Mouse (Mus musculus) hindbrain, embryonic 10.5 days (tissue): ENCODE results near the gene Gm12184. TPM values are rescaled to one million over a fixed set of nuclear protein-coding genes. Genes with fewer than 3 reads are reported as not detected.
A peak's percentile ranks its signal among the peaks of the same experiment; 100 is the strongest.

Source experiments
- DNase-seq: peaks from one replicate; pipeline ENCODE4 v3.0.0-alpha.2; 2017; ENCODE audit warnings: low spot score
- H3K27ac ChIP-seq: fragments of 300-500 bp; sonication (generic); 2 replicates; pipeline ENCODE4 v1.5.1; 2016; ENCODE audit warnings: mild to moderate bottlenecking, moderate library complexity
- H3K27me3 ChIP-seq: fragments of 300-500 bp; sonication (generic); 2 replicates; pipeline ENCODE4 v1.6.1; 2016; ENCODE audit warnings: mild to moderate bottlenecking; ENCODE audit not compliant: poor library complexity, insufficient read depth, severe bottlenecking
- H3K36me3 ChIP-seq: fragments of 300-500 bp; sonication (generic); 2 replicates; pipeline ENCODE4 v1.6.1; 2016; ENCODE audit warnings: mild to moderate bottlenecking, moderate library complexity
- H3K4me1 ChIP-seq: fragments of 300-500 bp; sonication (generic); replicated peaks from 2 replicates; pipeline ENCODE4 v1.6.1; 2016; ENCODE audit warnings: mild to moderate bottlenecking
- H3K4me3 ChIP-seq: fragments of 300-500 bp; sonication (generic); 2 replicates; pipeline ENCODE4 v1.5.1; 2016; ENCODE audit warnings: mild to moderate bottlenecking, moderate library complexity
- H3K9me3 ChIP-seq: fragments of 300-500 bp; sonication (generic); 2 replicates; pipeline ENCODE4 v1.6.1; 2016; ENCODE audit warnings: mild to moderate bottlenecking, moderate library complexity
- WGBS: fragments of 180-500 bp; shearing (Covaris S2); methylation state at CpG from one replicate; pipeline ENCODE4 v1.1.7; 2016; 5-methylcytosine and 5-hydroxymethylcytosine counted together
- polyA plus RNA-seq: library from polyadenylated mRNA; unstranded; fragments of >200 nt; fragmentation: Nextera tagmentation; extraction: Ambion mirVana; gene quantifications from 2 replicates; pipeline ENCODE4 v1.2.1, GENCODE M21; 2016

The Gm12184 gene
- polyA plus RNA-seq, 1 experiment from 2014 or later: 3.5 TPM

DNA sequence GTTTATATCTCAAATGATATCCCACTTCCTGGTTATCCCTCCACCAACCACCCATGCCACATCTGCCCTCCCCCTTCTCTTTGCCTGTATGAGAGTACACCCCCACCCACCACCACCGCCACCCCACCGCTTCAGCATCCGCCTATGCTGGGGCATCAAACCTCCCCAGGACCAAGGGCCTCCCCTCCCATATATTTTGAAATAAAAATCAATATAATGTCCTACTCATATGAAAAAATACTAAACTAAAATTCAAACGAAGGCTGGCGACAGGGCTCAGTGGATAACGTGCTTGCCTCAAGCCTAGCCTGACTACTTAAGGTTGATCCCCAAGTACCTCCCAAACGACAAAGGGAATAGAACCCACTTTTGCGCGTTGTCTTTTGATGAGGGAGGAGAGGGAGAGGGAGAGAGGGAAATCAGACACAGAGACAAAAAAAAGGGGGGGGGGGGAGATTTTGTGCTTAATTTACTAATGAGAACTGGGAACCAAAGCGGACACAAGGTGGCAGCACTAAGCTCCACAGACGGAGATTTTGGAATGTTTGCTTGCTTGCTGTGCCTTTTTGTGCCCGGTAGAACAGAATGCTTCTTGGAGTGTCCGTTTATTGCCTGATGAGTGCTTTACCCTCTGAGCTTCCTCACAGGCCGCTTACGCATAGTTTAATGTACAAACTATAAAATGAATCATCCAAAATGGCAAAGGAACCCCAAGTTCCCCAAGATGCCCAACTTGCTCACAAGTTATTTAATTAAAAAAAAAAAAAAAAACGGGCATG, 38.0 kb downstream of the Gm12184 start:
- H3K27ac ChIP-seq: peak overlapping the region; percentile 72
- H3K9me3 ChIP-seq: peaks cover 3% of the 10 kb centered on the region; the same call in 1 of the 2 replicates

DNA sequence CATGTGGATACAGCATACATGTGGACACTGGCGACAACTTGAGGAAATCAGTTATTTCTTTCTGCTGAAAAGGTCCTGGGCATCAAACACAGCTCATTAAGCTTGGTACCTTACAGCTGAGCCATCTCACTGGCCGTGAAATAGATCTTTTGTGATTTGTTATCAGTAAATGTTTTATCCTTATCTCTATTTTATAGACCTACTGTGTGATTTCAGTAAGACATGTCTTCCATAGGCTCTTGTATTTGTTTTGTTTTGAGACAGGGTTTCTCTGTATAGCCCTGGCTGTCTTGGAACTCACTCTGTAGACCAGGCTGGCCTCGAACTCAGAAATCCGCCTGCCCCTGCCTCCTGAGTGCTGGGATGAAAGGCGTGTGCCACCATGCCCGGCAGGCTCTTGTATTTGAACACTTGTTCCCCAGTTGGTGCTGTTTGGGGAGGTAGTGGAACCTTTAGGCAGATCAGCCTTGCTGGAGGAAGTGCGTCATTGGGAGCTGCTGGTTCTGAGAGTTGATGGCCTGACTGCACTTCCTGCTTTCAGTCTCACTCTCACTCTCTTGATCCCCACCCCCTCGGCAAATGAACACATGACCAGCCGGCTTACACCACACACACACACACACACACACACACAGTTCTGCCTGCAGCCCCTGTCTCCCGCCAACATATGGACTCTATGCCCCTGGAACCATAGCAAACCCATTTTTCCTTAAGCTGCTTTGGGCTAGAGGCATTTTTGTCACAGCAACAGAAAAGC, 38.8 kb downstream of the Gm12184 start:
- peak overlapping the region; percentile 51 for H3K4me3 ChIP-seq
- peak overlapping the region; percentile 35; the same call in 1 of the 2 replicates for H3K27ac ChIP-seq
- 56% methylated on average over 10 of the region's 10 CpGs for WGBS
- no peaks in the 10 kb centered on the region; the same call in 1 of the 2 replicates for H3K27me3 ChIP-seq
- H3K36me3 ChIP-seq: no peaks in the 10 kb centered on the region
- DNase-seq: peak; percentile 44
- H3K4me1 ChIP-seq: peaks cover 10% of the 10 kb centered on the region
- H3K9me3 ChIP-seq: peaks cover 3% of the 10 kb centered on the region; the same call in 1 of the 2 replicates

More for the DNA sequence above, 38.0 kb downstream of the Gm12184 start:
- peaks cover 10% of the 10 kb centered on the region for H3K4me1 ChIP-seq
- H3K4me3 ChIP-seq: peak overlapping the region; percentile 51
- 8% methylated on average over 16 of the region's 16 CpGs for WGBS
- H3K27me3 ChIP-seq: no peaks in the 10 kb centered on the region; the same call in 1 of the 2 replicates
- no peaks in the 10 kb centered on the region for H3K36me3 ChIP-seq
- peak; percentile 75 for DNase-seq

DNA sequence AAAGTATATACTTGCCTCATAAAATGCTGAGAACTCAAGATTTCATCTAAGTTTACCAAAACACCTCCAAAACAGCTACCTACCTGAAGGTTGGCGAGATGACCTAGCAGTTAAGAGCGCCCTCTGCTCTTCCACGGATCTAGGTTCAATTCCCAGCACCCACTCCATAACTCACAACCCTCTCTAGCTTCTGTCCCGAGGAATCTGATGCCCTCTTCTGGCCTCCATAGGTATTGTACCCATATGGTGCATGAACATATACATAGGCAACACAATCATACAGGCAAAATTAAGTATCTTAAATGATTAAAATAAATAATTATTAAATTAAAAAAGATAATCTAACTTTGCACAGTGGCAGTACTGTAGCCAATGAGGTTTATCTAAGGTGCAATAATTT, 44.2 kb downstream of the Gm12184 start:
- H3K27me3 ChIP-seq: no peaks in the 10 kb centered on the region
- WGBS: 89% methylated on average over 4 of the region's 4 CpGs
- H3K36me3 ChIP-seq: no peaks in the 10 kb centered on the region
- H3K4me3 ChIP-seq: no peak overlapping the region
- no peaks in the 10 kb centered on the region for H3K4me1 ChIP-seq
- no peak overlapping the region for H3K27ac ChIP-seq
- H3K9me3 ChIP-seq: peaks cover 3% of the 10 kb centered on the region; the same call in 1 of the 2 replicates
- no peak for DNase-seq

DNA sequence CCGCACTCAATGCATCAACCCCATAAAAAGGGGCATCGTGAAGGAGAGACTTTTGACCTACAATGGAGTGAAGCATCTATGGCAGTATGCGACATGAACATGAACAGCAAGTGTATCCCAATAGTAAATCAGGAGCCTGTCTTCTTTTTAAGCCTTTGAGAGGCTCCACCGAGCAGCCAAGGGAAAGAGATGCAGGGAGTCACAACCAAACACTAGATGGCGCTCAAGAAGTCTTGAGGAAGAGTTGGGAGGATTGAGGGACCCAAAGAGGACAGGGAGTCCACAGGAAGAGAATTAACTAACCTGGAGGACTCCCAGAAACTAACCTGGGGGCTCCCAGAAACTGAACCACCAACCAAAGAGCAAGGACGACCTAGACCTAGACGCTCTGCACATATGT, 47.0 kb downstream of the Gm12184 start:
- Histone ChIP-seq H3K36me3 (no peaks in the 10 kb centered on the region), H3K27ac (no peak overlapping the region), H3K4me3 (no peak overlapping the region), H3K9me3 (no peaks in the 10 kb centered on the region), H3K27me3 (no peaks in the 10 kb centered on the region), H3K4me1 (no peaks in the 10 kb centered on the region)
- 32% methylated on average over 7 of the region's 7 CpGs for WGBS
- no peak for DNase-seq

DNA sequence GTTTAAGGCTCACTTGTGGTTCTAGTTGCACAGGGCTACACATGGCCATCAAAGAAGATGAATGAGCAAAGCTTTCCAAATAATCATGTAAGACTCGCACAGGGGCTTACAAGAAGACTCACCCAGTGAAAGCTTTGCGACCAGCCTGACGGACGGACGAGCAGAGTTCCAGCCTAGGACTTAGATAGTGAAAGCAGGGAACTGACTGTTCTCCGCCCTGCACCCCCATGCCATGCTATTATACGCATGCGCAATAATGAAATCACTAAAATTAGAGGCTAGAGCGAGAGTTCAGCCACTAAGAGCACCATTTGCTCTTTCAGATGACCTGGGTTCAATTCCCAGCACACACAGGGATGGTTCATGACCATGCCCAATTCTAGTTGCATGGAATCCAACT, 49.2 kb downstream of the Gm12184 start:
- Histone ChIP-seq H3K4me1 (no peaks in the 10 kb centered on the region), H3K27me3 (no peaks in the 10 kb centered on the region), H3K27ac (no peak overlapping the region), H3K4me3 (no peak overlapping the region), H3K9me3 (no peaks in the 10 kb centered on the region), H3K36me3 (no peaks in the 10 kb centered on the region)
- WGBS: 91% methylated on average over 9 of the region's 9 CpGs
- DNase-seq: no peak

DNA sequence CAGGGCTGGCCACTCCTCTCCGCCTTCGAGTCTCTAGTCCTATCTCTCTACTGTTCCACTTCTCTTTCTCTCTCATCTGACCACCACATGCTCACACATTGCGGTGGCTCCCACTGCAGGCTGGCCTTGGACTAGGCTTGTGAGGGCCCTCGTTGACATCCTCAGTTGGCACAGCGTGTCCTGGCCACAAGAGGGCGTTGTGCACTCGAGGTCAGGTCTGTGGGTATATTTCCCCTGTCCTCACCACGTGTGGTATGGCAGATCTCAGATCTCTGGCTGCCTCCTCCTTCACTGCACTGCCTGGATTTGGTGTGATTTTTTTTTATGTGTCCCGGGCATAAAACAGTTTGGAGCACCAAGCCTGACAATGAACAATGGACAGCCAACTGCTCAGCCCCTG, 49.8 kb downstream of the Gm12184 start:
- Histone ChIP-seq H3K4me1 (no peaks in the 10 kb centered on the region), H3K27me3 (no peaks in the 10 kb centered on the region), H3K9me3 (no peaks in the 10 kb centered on the region), H3K4me3 (no peak overlapping the region), H3K36me3 (no peaks in the 10 kb centered on the region), H3K27ac (no peak overlapping the region)
- DNase-seq: no peak
- WGBS: 47% methylated on average over 9 of the region's 9 CpGs

DNA sequence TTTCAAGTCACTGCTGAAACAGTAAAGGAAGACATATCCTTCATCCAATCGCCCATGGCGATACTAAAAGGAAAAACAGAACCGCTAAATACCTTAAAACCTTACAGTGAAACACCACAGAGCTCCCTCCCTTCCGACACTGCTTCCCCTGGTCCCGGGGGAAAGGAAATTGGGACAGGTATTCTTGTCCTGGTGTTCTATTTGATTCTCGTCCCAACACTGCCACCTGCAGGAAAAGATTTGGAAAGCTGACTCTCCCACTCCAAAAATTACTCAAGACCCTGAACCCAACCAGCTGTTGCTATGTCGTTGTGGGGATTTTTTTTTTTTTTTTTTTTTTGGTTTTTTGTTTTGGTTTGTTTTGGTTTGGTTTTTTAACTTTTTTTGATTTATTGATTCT, 51.0 kb downstream of the Gm12184 start:
- H3K4me3 ChIP-seq: no peak overlapping the region
- H3K36me3 ChIP-seq: no peaks in the 10 kb centered on the region
- no peak overlapping the region for H3K27ac ChIP-seq
- H3K27me3 ChIP-seq: no peaks in the 10 kb centered on the region
- no peaks in the 10 kb centered on the region for H3K9me3 ChIP-seq
- 4% methylated on average over 7 of the region's 7 CpGs for WGBS
- no peaks in the 10 kb centered on the region for H3K4me1 ChIP-seq
- DNase-seq: peak; percentile 61

Other genes starting within 250 kb of the Gm12184 start
- gene Rack1, start 26.3 kb downstream of the Gm12184 start, polyA plus RNA-seq: 672 and 778 TPM in 2 replicates
- gene Trim41, start 9.3 kb downstream of the Gm12184 start, polyA plus RNA-seq: 4.5 and 5.1 TPM in 2 replicates
- gene Trim7, start 515 bp downstream of the Gm12184 start, polyA plus RNA-seq: 0.26 and 0.30 TPM in 2 replicates
- gene Irgm1, start 45.0 kb upstream of the Gm12184 start, polyA plus RNA-seq: 1.8 and 2.4 TPM in 2 replicates
- gene Gm5431, start 75.6 kb upstream of the Gm12184 start, polyA plus RNA-seq: 0.12 TPM in 1 of 2 replicates, not detected in the other
- gene Psme2b, start 119.5 kb upstream of the Gm12184 start, polyA plus RNA-seq: 1.8 and 2.0 TPM in 2 replicates
- gene Olfr56, start 152.2 kb upstream of the Gm12184 start, polyA plus RNA-seq: not detected in 2 replicates
- 0.04 and 0.10 TPM in 2 replicates for gene 9930111J21Rik1, start 152.7 kb upstream of the Gm12184 start, polyA plus RNA-seq
- not detected in 2 replicates for gene Gm12185, start 165.6 kb upstream of the Gm12184 start, polyA plus RNA-seq
- not detected in 2 replicates for gene Tgtp1, start 167.5 kb upstream of the Gm12184 start, polyA plus RNA-seq
- gene 9930111J21Rik2, start 224.6 kb upstream of the Gm12184 start, polyA plus RNA-seq: 0.09 and 0.17 TPM in 2 replicates
- not detected in 2 replicates for gene Tgtp2, start 237.6 kb upstream of the Gm12184 start, polyA plus RNA-seq
- 0.39 and 0.73 TPM in 2 replicates for gene Ifi47, start 249.9 kb upstream of the Gm12184 start, polyA plus RNA-seq